In the genomic region with DNA sequence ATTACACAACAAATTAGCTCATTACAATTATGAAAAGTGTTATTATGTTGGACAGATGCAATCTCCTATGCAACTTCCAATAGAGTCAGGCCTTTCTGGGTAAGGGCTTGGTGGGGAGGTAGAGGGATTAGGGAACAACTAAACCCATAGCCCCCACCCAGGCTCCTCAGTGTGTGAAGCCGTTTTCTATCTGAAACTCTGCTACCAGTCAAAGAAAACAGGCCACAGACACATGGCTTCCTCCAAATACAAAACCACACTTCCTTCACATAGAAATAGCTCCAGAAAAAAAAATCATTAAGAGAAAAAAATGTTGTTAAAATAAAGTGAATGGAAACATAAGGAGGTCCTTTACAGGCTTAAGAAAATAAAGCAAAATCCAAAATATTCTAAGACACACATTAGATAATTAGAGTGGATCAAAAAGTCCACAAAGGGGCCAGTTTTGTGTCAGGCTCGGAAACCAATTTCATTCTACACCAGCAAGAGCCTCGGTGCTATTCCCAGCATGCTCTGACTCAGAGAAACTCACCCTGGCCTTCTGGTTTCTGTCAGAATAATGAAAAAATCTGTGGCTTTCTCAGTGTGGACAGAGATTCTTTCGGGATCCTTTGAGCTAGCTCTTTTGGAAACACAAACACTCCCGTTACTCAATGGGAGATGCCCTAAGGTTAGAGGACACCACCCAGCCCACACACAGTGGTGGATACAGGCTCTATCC, we compare ENCODE assay signal across 29 mouse cellular contexts.
DNase-seq lines count a peak whose midpoint lies in the region; ATAC-seq and TF ChIP-seq lines count a peak whose summit lies in the region.
"Had no signal": no experiment of that assay in that cellular context is flagged by ENCODE, and none has a peak within 500 bp of the region (broad histone marks: within the 10 kb centered on the region; RNA-seq: fewer than 3 reads in every experiment).

No protein-coding gene starts in this region.

- no peak overlapping the region for H3K9ac ChIP-seq in heart, postnatal 0 days (replicated peaks; ENCODE audit: low read depth, low read length)
- no peak overlapping the region for H3K9ac ChIP-seq in embryonic facial prominence, embryonic 12.5 days
- H3K9ac ChIP-seq in forebrain, embryonic 15.5 days (replicated peaks) = no peak overlapping the region
- H3K9ac ChIP-seq in hindbrain, embryonic 16.5 days (ENCODE audit: low read depth, low read length) = no peak overlapping the region
- H3K9ac ChIP-seq: embryonic facial prominence, embryonic 13.5 days; forebrain, embryonic 12.5 days; hindbrain, embryonic 15.5 days; intestine, embryonic 15.5 days; liver, embryonic 14.5 days; lung, embryonic 14.5 days; midbrain, embryonic 13.5 days; neural tube, embryonic 13.5 days had no signal

- ATAC-seq in heart, postnatal 0 days (ENCODE audit: insufficient read depth, low read depth) = no peak
- no peak for ATAC-seq in embryonic facial prominence, embryonic 12.5 days (ENCODE audit: insufficient number of reproducible peaks, insufficient read depth, low FRiP score, low TSS enrichment)
- ATAC-seq in forebrain, embryonic 15.5 days (replicated peaks) = no peak
- ATAC-seq in hindbrain, embryonic 16.5 days = no peak
- ATAC-seq: intestine, embryonic 15.5 days; midbrain, embryonic 13.5 days had no signal

- no peaks in the 10 kb centered on the region for H3K27me3 ChIP-seq in heart, postnatal 0 days (ENCODE audit: control insufficient read depth, insufficient read depth, low read length)
- H3K27me3 ChIP-seq in heart, embryonic 10.5 days (ENCODE audit: insufficient read depth, poor library complexity, severe bottlenecking) = no peaks in the 10 kb centered on the region
- H3K27me3 ChIP-seq in embryonic facial prominence, embryonic 12.5 days = no peaks in the 10 kb centered on the region
- no peaks in the 10 kb centered on the region for H3K27me3 ChIP-seq in forebrain, embryonic 15.5 days
- no peaks in the 10 kb centered on the region for H3K27me3 ChIP-seq in hindbrain, embryonic 16.5 days (replicated peaks; ENCODE audit: control insufficient read depth, insufficient read depth, low read length)
- H3K27me3 ChIP-seq: CH12.LX; embryonic facial prominence, embryonic 13.5 days; forebrain, embryonic 12.5 days; hindbrain, embryonic 15.5 days; intestine, embryonic 15.5 days; megakaryocyte, embryonic 14.5 days; midbrain, embryonic 13.5 days; neural tube, embryonic 13.5 days had no signal

- H3K4me3 ChIP-seq in heart, postnatal 0 days (ENCODE audit: low read depth, low read length) = no peak overlapping the region
- no peak overlapping the region for H3K4me3 ChIP-seq in heart, embryonic 10.5 days
- no peak overlapping the region for H3K4me3 ChIP-seq in embryonic facial prominence, embryonic 12.5 days
- no peak overlapping the region for H3K4me3 ChIP-seq in forebrain, embryonic 15.5 days
- no peak overlapping the region for H3K4me3 ChIP-seq in hindbrain, embryonic 16.5 days (ENCODE audit: low read length)
- H3K4me3 ChIP-seq: embryonic facial prominence, embryonic 13.5 days; erythroblast, embryonic 14.5 days; forebrain, embryonic 12.5 days; hindbrain, embryonic 10.5 days; hindbrain, embryonic 15.5 days; intestine, embryonic 15.5 days; megakaryocyte, embryonic 14.5 days; midbrain, embryonic 13.5 days; neural tube, embryonic 13.5 days had no signal

- H3K36me3 ChIP-seq in heart, postnatal 0 days (replicated peaks; ENCODE audit: control insufficient read depth, insufficient read depth, low read length) = no peaks in the 10 kb centered on the region
- no peaks in the 10 kb centered on the region for H3K36me3 ChIP-seq in heart, embryonic 10.5 days
- H3K36me3 ChIP-seq in embryonic facial prominence, embryonic 12.5 days = no peaks in the 10 kb centered on the region
- no peaks in the 10 kb centered on the region for H3K36me3 ChIP-seq in forebrain, embryonic 15.5 days
- H3K36me3 ChIP-seq in hindbrain, embryonic 16.5 days (ENCODE audit: control insufficient read depth, insufficient read depth, low read length) = no peaks in the 10 kb centered on the region
- H3K36me3 ChIP-seq: embryonic facial prominence, embryonic 13.5 days; forebrain, embryonic 12.5 days; hindbrain, embryonic 10.5 days; hindbrain, embryonic 15.5 days; intestine, embryonic 15.5 days; midbrain, embryonic 13.5 days; neural tube, embryonic 13.5 days had no signal

- peak; percentile 19 for DNase-seq in heart, postnatal 0 days (ENCODE audit: low spot score)
- DNase-seq in heart, embryonic 10.5 days (ENCODE audit: low spot score) = no peak
- DNase-seq in lung, postnatal 36 days = peak; percentile 7
- no peak for DNase-seq in lung, postnatal 10 days
- DNase-seq: adrenal gland, postnatal 14 days; cerebellum, adult 11 months; cerebellum, adult 9-10 months; cerebellum, postnatal 36 days; gastrocnemius, postnatal 14 days; kidney, adult 2 months; liver; lung, embryonic 14.5 days; lung, postnatal 4 days; thymus, postnatal 4 days had no signal

- no peak overlapping the region for H3K27ac ChIP-seq in heart, postnatal 0 days (ENCODE audit: low read depth)
- no peak overlapping the region for H3K27ac ChIP-seq in heart, embryonic 10.5 days
- 0 out of 2 replicates have a peak overlapping the region, but pooled peaks have one; percentile 5 for H3K27ac ChIP-seq in embryonic facial prominence, embryonic 12.5 days
- no peak overlapping the region for H3K27ac ChIP-seq in forebrain, embryonic 15.5 days (replicated peaks)
- H3K27ac ChIP-seq in hindbrain, embryonic 16.5 days (ENCODE audit: low read depth, low read length) = no peak overlapping the region
- H3K27ac ChIP-seq: embryonic facial prominence, embryonic 13.5 days; forebrain, embryonic 12.5 days; hindbrain, embryonic 10.5 days; hindbrain, embryonic 15.5 days; intestine, embryonic 15.5 days; liver, embryonic 14.5 days; midbrain, embryonic 13.5 days; neural tube, embryonic 13.5 days had no signal

- TF ChIP-seq CTCF in heart, postnatal 0 days (IDR thresholded peaks at IDR 0.05; ENCODE audit: low read depth) = no peak

- no peak for TF ChIP-seq EP300 in heart, postnatal 0 days (IDR thresholded peaks at IDR 0.05; ENCODE audit: low read depth)

- H3K4me2 ChIP-seq in heart, postnatal 0 days (ENCODE audit: low read depth, low read length) = no peak overlapping the region
- no peak overlapping the region for H3K4me2 ChIP-seq in embryonic facial prominence, embryonic 12.5 days (replicated peaks)
- H3K4me2 ChIP-seq in forebrain, embryonic 15.5 days (replicated peaks) = no peak overlapping the region
- H3K4me2 ChIP-seq in hindbrain, embryonic 16.5 days (ENCODE audit: low read length) = no peak overlapping the region
- H3K4me2 ChIP-seq: embryonic facial prominence, embryonic 13.5 days; forebrain, embryonic 12.5 days; heart, embryonic 11.5 days; hindbrain, embryonic 15.5 days; intestine, embryonic 15.5 days; lung, embryonic 14.5 days; midbrain, embryonic 13.5 days; neural tube, embryonic 13.5 days had no signal

- no peaks in the 10 kb centered on the region for H3K4me1 ChIP-seq in heart, postnatal 0 days (ENCODE audit: control insufficient read depth, insufficient read depth)
- no peaks in the 10 kb centered on the region for H3K4me1 ChIP-seq in heart, embryonic 10.5 days
- H3K4me1 ChIP-seq in embryonic facial prominence, embryonic 12.5 days = no peaks in the 10 kb centered on the region
- H3K4me1 ChIP-seq in forebrain, embryonic 15.5 days = no peaks in the 10 kb centered on the region
- H3K4me1 ChIP-seq in hindbrain, embryonic 16.5 days (ENCODE audit: control insufficient read depth, insufficient read depth, low read depth, low read length) = no peaks in the 10 kb centered on the region
- H3K4me1 ChIP-seq: forebrain, embryonic 12.5 days; hindbrain, embryonic 10.5 days; hindbrain, embryonic 15.5 days; intestine, embryonic 15.5 days; megakaryocyte, embryonic 14.5 days; midbrain, embryonic 13.5 days; neural tube, embryonic 13.5 days had no signal

- H3K9me3 ChIP-seq in heart, postnatal 0 days (replicated peaks; ENCODE audit: control insufficient read depth, low read length) = no peaks in the 10 kb centered on the region
- H3K9me3 ChIP-seq in heart, embryonic 10.5 days = no peaks in the 10 kb centered on the region
- H3K9me3 ChIP-seq in embryonic facial prominence, embryonic 12.5 days = no peaks in the 10 kb centered on the region
- no peaks in the 10 kb centered on the region for H3K9me3 ChIP-seq in forebrain, embryonic 15.5 days
- no peaks in the 10 kb centered on the region for H3K9me3 ChIP-seq in hindbrain, embryonic 16.5 days (ENCODE audit: control insufficient read depth, low read length)
- H3K9me3 ChIP-seq: embryonic facial prominence, embryonic 13.5 days; forebrain, embryonic 12.5 days; hindbrain, embryonic 10.5 days; hindbrain, embryonic 15.5 days; intestine, embryonic 15.5 days; midbrain, embryonic 13.5 days; neural tube, embryonic 13.5 days had no signal

- WGBS in heart, postnatal 0 days = 52% methylated on average over 5 of the region's 5 CpGs
- WGBS in heart, embryonic 10.5 days = 59% methylated on average over 5 of the region's 5 CpGs
- 27% methylated on average over 5 of the region's 5 CpGs for WGBS in embryonic facial prominence, embryonic 12.5 days
- 76% methylated on average over 5 of the region's 5 CpGs for WGBS in forebrain, embryonic 15.5 days
- 69% methylated on average over 5 of the region's 5 CpGs for WGBS in hindbrain, embryonic 16.5 days

Comparison
In these comparisons a context has a peak if more than half of its experiments do, and no peak if none do; other contexts are left out.
1. DNase-seq: peak in heart, postnatal 0 days (single experiment) and lung, postnatal 36 days (single experiment); none in heart, embryonic 10.5 days (single experiment) and lung, postnatal 10 days (single experiment).